15 mouse cellular contexts compared by ENCODE assay signal in the genomic region with DNA sequence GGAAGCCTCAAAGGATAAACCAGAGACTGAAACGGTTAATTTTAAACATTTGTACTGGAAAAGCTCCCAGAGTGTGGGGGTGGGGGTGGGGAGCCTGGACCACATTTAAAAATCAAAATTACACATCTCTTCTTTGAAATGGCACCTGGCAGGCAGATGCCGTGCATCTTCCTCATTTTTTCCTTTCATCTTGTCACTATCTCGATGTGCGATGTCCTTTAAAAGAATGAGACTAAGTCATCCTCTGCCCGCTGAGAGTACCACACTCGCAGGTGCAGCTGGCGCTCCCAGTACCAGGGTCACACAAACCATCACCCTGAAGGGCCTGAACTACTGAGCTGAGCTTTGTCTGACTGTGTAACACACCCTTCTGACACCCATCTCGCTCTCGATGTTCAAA. TPM values are rescaled to one million over a fixed set of nuclear protein-coding genes. Genes with fewer than 3 reads are reported as not detected.
"Had no signal": no experiment of that assay in that cellular context is flagged by ENCODE, and none has a peak within 500 bp of the region (broad histone marks: within the 10 kb centered on the region; RNA-seq: fewer than 3 reads in every experiment).

No protein-coding gene starts in this region.

- H3K27ac ChIP-seq: kidney, embryonic 15.5 days; limb, embryonic 12.5 days; liver, embryonic 13.5 days; lung, embryonic 15.5 days; midbrain, embryonic 13.5 days; neural tube, embryonic 15.5 days had no signal

- H3K9ac ChIP-seq: kidney, embryonic 15.5 days; limb, embryonic 12.5 days; liver, embryonic 13.5 days; liver, postnatal 0 days; lung, embryonic 15.5 days; midbrain, embryonic 13.5 days; neural tube, embryonic 15.5 days had no signal

- H3K36me3 ChIP-seq: kidney, embryonic 15.5 days; limb, embryonic 12.5 days; liver, embryonic 13.5 days; lung, embryonic 15.5 days; midbrain, embryonic 13.5 days; neural tube, embryonic 15.5 days had no signal

- ATAC-seq: liver, postnatal 0 days; midbrain, embryonic 13.5 days had no signal

- DNase-seq: kidney, adult 18-20 months; kidney, postnatal 25 days; liver; liver, embryonic 13.5 days; liver, postnatal 0 days; spleen, adult 18-20 months had no signal

- H3K9me3 ChIP-seq: kidney, embryonic 15.5 days; limb, embryonic 12.5 days; liver, embryonic 13.5 days; lung, embryonic 15.5 days; midbrain, embryonic 13.5 days; neural tube, embryonic 15.5 days had no signal

- H3K4me3 ChIP-seq: kidney, embryonic 15.5 days; limb, embryonic 12.5 days; liver, embryonic 13.5 days; lung, embryonic 15.5 days; midbrain, embryonic 13.5 days; myocyte had no signal

- H3K4me2 ChIP-seq: kidney, embryonic 15.5 days; liver, embryonic 13.5 days; lung, embryonic 15.5 days; midbrain, embryonic 13.5 days had no signal

RNA-seq across cellular contexts. Expression of a gene that starts 2.2 kb away (rescaled TPM):
- total RNA-seq: megakaryocyte-erythroid progenitor cell, adult 5-6 weeks had no signal
- polyA plus RNA-seq: kidney, embryonic 15.5 days; limb, embryonic 12.5 days; liver, embryonic 13.5 days; liver, postnatal 0 days; lung, embryonic 15.5 days; midbrain, embryonic 13.5 days; neural tube, embryonic 11.5 days; stomach, embryonic 14.5 days had no signal

RNA-seq across cellular contexts. Expression of a gene that starts 24.4 kb away (rescaled TPM):
- total RNA-seq: megakaryocyte-erythroid progenitor cell, adult 5-6 weeks had no signal

RNA-seq across cellular contexts. Expression of a gene that starts 45.9 kb away (rescaled TPM):
- total RNA-seq: megakaryocyte-erythroid progenitor cell, adult 5-6 weeks had no signal
- polyA plus RNA-seq: liver, embryonic 13.5 days; liver, postnatal 0 days; neural tube, embryonic 11.5 days; neural tube, embryonic 15.5 days had no signal
